Mouse (Mus musculus) liver, adult 2 months (tissue): ENCODE measurements around the gene Vopp1.

Source experiments
- CTCF ChIP-seq: fragments of 200-500 bp; IDR thresholded peaks from 2 replicates; pipeline ENCODE4 v1.5.1; 2011; ENCODE audit warnings: low read depth, low read length, control low read depth
- POLR2A ChIP-seq: fragments of 200-500 bp; IDR thresholded peaks from 2 replicates; pipeline ENCODE4 v1.6.1; 2011; ENCODE audit warnings: low read length, control low read depth; ENCODE audit not compliant: insufficient read depth; ENCODE audit errors: extremely low read depth

DNA sequence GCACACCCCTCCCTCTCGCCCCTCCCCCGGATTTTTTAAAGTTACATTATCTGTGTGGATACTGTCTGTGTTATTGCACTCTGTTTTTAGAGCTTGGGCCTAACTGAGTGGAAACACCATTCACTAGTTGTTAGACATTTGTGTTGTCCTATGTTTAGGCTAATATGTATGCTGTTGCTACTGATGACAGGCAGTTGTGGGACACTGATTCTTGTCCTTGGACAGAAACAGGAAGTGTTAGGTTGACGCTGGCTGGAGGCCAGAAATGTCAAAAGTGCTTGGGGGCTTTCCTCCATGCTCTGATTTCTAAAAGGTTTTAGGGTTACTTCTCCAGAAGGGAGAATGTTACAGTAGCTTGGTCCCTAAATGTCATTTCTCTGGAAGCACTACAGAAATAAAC lies 29.1 kb downstream of the Vopp1 start:
- TF ChIP-seq CTCF: no peak
- TF ChIP-seq POLR2A: no peak
